Mouse (Mus musculus): ENCODE results near the gene Fam160b1.

DNA sequence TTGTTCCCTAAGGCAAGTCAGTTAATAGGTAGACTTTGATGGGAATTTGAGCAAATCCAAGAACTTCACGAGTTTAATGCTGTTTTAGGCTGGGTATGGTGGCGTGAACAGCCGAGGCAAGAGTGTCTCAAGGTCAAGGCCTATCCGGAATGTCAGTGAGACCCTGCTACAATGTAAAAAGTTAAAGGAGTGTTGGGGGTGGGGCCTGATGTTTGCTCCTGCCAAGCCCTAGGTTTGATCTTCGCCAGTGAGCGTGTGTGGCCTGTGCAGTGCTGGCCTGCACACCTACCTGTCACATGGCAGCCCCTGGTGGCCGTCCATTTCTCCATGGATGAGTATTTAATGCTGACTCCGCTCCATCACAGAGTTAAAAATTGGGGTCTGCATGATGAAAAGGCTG, 5.5 kb downstream of the Fam160b1 start:
- no peak for TF ChIP-seq POLR2A (IDR thresholded peaks at IDR 0.05; ENCODE audit: borderline replicate concordance, control insufficient read depth, low read depth, low read length)
- TF ChIP-seq CTCF (IDR thresholded peaks at IDR 0.05; ENCODE audit: control insufficient read depth, insufficient read depth, low read length) = no peak
